Mouse (Mus musculus) E14TG2a.4 (cell line): ENCODE results near the gene Dnajc15.

Experiments
- CTCF ChIP-seq: conservative IDR thresholded peaks from 2 replicates; pipeline ENCODE4 v1.5.1; 2014; ENCODE audit warnings: low read length
- NANOG ChIP-seq: IDR thresholded peaks from 2 replicates; pipeline ENCODE4 v1.6.1; 2014; ENCODE audit warnings: borderline replicate concordance, low read length, mixed read lengths

DNA sequence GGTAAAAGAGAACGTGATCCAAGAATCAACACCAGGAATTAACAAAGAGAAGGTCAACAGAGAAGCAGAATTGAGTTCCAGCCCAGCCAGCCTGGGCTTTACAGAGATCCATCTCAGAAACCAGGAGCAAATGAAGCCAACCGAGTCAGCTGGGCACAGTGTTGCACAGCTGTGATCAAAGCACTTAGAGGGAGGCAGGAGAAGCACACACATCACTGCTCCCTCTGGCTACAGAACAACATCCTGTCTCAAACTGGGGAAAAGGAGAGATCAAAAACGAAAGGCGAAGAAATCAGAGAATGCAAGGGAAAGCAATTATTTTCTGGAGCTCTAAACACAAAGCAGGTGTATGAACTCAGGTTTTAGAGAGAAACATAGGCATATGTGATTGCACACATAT, 28.7 kb downstream of the Dnajc15 start:
- TF ChIP-seq CTCF (no peak), NANOG (no peak)
